Mouse (Mus musculus): ENCODE data around the gene Med13l.
A peak's percentile ranks its signal among the peaks of the same experiment; 100 is the strongest.

Gene Med13l

GRCm38 (mm10) chr5:118727336-118727735, 166.9 kb downstream of the Med13l start:
- DNase-seq (ENCODE audit: low read depth, low spot score), result no peak

- no peak for DNase-seq (ENCODE audit: low read depth, low spot score)
These were observed 171.7 kb downstream of the Med13l start for GRCm38 (mm10) chr5:118732221-118732620.

- DNase-seq (ENCODE audit: low read depth, low spot score), result no peak
These were observed 172.2 kb downstream of the Med13l start for GRCm38 (mm10) chr5:118732651-118733050.

DNA sequence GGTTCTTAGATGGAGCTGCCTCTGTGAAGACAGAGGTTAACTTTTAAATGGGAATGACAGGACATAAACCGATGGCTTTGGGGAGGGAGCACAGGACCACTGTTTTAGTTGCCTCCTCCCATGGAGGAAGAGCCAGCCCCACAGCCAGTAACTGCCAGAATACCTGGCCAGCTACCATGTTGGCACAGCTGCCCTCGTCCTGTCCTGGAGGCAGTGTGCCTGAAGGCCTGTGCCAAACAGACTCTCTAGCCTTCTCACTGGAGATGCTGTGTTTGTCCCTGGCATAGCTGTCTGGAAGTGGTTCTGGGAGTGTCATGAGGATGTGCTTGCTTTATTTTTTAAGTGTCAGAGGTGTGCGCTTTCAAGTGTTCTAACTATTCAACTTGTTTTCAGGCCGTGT, 173.1 kb downstream of the Med13l start:
- no peak for DNase-seq (ENCODE audit: low read depth, low spot score)

DNA sequence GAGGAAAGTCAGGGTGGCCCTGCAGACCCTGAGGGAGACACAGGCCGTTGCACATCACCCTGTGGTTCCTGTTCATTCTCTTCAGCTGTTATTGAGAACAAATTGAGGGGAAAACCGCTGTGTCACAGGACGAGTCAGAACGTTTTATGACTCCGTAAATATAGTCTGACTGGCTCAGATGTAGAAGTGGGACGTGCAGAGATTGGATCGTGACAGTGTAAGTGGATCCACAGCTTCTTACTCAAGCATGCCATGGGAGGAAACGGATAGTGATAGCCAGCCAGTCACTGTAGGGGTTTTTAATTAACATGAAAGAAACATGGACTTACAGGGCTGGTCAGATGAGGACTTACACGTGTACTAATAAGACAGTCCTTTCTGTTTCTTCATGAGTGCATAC, 174.0 kb downstream of the Med13l start:
- no peak for DNase-seq (ENCODE audit: low read depth, low spot score)

DNA sequence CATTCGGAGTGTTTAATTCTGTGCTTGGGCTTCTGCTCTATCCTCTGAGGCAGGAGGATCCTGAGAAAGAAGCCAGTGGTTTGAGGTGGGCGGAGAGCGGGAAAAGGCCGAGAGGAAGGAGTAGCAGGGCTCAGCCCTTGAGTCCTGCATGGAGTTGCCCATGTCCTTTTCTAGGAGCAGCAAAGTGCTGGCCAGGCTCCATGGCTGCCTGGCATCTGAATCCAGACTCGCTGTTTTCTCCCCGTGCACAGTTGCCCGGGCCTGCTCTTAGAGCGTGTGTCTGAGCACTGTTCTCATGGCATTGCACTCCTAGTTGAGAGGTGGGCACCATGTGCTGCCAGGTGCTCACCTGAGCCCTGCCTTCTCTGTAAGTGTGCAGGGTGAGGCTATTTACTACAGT, 175.3 kb downstream of the Med13l start:
- no peak for DNase-seq (ENCODE audit: low read depth, low spot score)

DNA sequence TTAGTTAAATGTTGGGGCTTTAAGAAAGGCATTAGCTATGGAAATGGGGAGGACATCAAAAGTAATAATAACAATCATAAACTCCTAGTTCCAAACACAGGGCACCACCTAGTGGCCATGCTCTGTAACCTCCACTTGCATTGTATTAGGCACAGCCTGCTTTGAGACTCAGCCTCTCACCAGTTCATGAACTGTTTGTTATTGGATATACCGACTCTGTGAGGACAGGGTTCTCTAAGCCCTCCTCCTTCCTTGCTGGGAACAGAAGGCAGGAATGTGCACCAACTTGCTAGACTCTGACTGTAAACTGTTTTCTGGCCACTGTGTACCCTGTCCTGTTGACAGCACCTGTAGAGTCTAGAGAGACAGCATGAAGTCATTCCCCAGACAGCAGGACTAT, 177.1 kb downstream of the Med13l start:
- peak; percentile 40 for DNase-seq (ENCODE audit: low read depth, low spot score)

GRCm38 (mm10) chr5:118743067-118743466, 182.6 kb downstream of the Med13l start:
- DNase-seq (ENCODE audit: low read depth, low spot score), result no peak

GRCm38 (mm10) chr5:118747026-118747425, 186.5 kb downstream of the Med13l start:
- DNase-seq (ENCODE audit: low read depth, low spot score), result no peak

DNA sequence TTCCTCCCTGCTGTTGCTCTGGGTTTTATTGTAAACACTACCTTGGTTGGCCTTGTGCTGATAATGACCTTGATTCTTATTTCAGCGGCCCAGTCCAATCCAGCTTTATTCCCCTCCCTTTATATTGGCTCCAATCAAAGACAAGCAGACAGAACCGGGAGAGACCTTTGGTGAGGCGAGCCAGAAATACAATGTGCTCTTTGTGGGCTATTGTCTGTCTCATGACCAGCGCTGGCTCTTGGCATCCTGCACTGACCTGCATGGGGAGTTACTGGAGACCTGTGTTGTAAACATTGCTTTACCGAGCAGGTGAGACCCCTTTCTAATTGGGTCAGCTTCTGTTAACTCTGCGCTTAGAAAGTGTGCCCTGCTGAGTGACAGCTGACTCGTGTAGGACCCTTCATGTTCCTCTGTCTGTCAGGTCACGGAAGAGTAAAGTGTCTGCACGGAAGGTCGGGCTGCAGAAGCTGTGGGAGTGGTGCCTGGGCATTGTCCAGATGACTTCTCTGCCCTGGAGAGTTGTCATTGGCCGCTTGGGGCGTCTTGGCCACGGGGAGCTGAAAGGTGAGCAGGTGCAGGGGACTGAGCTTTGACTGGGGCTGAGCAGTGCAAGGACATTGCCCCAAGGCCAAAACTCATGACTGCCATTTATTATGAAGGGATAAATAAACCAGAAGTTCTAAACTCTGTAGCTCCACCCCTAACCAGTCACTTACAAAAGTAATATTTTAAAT, 191.1 kb downstream of the Med13l start:
- DNase-seq (ENCODE audit: low read depth, low spot score), result no peak

DNA sequence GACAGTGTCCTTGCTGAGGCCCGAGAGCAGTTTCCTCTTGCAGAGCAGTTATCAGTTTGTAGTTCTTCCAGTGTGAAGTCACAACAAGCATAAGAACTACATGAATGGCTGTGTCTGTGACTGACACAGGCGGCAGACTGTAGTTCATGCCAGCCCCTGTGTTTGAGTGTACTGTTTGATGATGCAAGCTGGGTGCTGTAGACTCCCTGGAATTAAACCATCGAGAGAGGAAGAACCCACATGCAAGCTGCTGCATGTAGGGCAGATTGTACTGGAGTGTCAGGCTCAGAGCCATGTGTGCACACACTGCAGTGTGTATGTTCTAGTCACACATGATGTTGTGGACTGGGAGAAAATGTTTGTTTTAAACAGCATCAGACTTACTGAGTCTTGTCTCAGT, 192.4 kb downstream of the Med13l start:
- no peak for DNase-seq (ENCODE audit: low read depth, low spot score)

DNA sequence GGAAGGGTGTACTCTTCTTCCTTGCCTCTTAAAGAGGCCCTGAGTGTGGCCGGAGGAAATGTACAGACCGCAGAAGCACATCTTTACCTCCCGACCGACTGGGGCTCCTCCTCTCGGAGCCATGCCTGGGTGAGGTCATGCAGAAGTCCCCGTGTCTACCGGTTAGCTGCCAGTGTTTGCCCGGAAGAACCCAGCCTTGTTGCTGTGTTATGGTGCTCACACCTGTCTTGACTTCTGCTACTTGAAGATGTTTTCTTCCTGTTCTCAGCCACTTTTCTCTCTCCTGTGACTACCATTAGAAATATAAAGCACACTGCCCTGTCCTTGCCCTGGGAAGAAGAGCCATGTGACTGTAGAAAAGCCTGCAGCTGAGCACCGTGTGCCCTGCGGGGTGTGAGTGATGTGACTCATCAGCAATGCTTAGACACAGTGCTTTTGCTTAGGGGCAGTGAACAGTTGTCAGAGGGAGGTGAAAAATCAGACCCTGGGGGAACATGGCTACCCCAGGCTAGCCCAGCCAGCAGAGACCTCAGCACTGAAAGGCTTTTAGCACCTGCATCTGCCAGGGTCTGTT, 193.1 kb downstream of the Med13l start:
- no peak for DNase-seq (ENCODE audit: low read depth, low spot score)

GRCm38 (mm10) chr5:118754191-118754759, 193.8 kb downstream of the Med13l start:
- DNase-seq (ENCODE audit: low read depth, low spot score), result no peak

GRCm38 (mm10) chr5:118756078-118756477, 195.6 kb downstream of the Med13l start:
- DNase-seq (ENCODE audit: low read depth, low spot score), result no peak

DNA sequence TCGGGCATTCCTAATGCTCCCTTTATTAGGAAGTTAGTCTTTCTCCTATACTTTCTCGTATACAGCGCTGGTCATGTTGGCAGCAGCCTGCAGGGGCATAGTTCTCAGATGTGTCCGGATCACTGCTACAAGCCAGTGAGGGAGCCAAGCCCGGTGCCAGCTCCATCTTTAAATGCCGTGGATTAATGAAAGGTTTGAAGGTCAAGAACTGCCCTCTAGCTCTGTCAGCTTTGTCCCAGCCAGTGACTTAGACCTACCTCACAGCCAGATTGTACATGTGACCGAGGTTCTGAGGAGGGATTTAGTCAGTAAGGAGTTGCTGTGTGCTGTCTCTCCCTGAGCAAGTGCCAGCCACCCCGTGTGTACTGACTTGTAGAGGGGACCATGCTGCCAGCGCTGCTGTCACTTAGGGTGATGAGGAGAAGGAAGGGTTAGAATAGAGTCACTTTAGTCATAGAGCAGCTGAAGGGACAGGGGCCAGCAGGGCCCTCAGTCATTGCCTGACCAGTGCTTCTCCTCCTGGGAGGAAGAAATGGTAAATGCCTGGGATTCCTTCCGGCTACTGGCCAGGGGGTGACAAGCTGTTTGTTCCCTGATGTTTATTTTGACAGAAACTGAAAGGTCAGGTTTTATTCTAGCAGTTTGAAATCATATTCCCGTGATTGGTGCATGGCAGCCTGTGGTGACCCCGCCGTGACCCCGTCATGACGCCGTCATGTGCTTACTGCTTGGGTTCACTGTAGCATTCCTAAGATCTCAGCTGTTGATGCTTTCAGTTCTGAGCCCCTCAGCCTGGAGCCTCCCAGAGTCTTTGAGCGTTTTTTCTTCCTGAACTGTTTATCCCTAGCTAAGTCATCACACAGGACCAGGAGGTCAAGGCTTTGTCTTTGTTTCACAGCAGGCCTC, 197.2 kb downstream of the Med13l start:
- no peak for DNase-seq (ENCODE audit: low read depth, low spot score)

- DNase-seq (ENCODE audit: low read depth, low spot score), result no peak
These were observed 200.5 kb downstream of the Med13l start for GRCm38 (mm10) chr5:118760986-118761385.

DNA sequence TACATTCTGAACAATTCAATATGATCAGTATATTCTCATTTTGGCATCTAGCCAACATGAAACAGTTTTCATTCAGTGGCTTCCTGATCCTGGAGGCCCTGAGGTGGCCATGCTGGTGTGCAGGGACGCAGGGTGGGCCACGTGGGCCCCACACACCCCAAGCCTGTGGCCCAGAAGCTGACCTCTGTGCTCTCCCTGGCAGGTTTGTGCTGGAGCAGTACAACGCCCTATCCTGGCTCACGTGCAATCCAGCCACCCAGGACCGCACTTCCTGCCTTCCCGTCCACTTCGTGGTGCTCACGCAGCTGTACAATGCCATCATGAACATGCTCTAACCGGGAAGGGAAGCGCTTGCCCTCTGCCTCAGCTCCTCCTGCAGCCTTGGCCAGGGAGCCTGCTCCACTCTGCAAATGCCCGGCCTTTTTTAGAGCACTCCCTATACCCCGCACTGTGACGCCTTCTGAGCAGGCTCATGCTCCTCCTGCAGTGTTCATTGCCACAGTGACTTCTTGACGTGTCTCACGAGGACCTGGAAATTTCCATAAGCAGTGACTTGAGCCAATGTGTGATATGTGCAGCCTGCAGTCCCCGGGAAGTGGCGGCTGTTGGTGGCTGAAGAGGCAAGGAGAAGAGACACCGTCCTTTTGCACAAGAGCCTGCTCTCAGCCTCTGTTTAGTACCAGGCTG, 202.2 kb downstream of the Med13l start:
- no peak for DNase-seq (ENCODE audit: low read depth, low spot score)

- peak; percentile 67 for DNase-seq (ENCODE audit: low read depth, low spot score)
These were observed 202.9 kb downstream of the Med13l start for GRCm38 (mm10) chr5:118763353-118763752.

DNA sequence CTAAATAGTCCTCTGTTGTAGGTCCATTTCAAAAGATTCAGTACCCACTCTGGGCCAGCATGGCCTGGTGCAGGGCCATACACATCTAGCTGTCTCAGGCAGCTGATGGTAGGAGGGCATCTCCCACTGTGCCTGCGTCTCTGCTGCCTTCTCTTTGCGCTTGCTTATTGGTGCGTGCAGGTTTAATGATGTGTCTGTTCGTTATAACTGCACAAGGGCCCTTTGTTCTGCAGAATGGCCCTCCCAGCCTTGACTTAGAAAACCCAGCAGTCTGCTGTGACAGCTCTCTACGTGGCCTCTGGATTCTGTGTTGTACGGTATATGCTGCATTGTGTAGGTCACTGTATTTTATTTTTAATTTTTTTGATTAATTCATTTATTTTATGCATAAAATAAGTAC, 208.7 kb downstream of the Med13l start:
- DNase-seq (ENCODE audit: low read depth, low spot score), result no peak

DNA sequence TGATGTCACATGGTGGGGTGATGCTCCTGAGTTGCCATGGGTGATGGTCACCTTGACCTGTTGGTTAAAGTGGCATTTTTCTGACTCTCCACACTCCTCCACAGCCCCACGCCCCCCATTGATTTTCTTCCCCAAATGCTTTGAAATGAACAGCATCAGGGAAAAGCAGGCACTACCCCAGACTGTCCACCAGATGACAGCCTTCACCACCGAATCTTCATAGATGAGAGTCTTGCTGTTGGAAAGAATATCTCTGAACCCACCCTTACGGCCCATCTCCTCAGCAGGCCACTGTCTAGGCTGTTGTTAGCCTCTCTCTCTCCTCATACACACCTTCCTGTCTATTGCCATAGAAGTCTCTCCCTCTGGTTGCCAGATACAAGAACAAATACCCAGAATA, 213.4 kb downstream of the Med13l start:
- DNase-seq (ENCODE audit: low read depth, low spot score), result peak; percentile 59

GRCm38 (mm10) chr5:118776396-118776795, 215.9 kb downstream of the Med13l start:
- peak; percentile 38 for DNase-seq (ENCODE audit: low read depth, low spot score)

GRCm38 (mm10) chr5:118781598-118781997, 221.1 kb downstream of the Med13l start:
- peak; percentile 66 for DNase-seq (ENCODE audit: low read depth, low spot score)

All from ES-CJ7 (cell line).